In the genomic region with DNA sequence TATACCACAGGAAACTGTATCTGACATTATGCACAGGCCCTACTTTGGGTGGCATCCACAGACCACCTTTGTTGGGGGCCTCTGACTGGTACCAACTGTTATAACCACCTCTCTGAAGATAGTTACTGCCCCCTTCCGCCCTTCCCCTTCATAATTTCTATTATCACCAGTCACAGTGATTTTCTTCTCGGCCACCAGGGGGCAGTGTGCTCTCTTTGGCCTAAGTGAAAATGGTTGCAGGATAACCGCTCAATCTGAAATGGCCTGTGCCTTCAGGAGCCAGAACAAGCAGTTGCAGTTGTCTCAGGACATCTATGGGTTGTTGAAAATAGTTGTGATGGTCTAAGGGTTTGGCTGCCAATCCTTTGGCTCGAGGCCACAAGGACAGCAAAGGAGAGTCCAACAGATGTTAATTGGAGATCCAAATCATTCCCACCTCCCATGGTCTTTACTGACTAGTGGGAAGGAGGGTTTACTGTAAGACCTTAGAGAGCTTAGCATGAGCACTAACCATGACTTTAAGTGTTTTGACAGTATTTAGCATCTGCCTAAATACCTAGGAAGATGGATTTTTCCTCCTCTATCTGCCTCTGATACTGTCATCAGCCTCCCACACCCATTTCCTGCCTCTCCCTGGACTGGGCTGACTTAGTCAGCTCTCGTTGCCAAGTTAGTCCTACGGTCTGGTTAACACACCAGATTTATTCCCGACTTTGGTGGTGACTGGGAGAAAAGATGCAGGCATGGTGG, we compare ENCODE assay signal across 8 mouse cellular contexts. TPM values are rescaled to one million over a fixed set of nuclear protein-coding genes. Genes with fewer than 3 reads are reported as not detected.
DNase-seq lines count a peak whose midpoint lies in the region; ATAC-seq and TF ChIP-seq lines count a peak whose summit lies in the region.

No protein-coding gene starts in this region.

- no peaks in the 10 kb centered on the region for H3K36me3 ChIP-seq in forebrain, embryonic 11.5 days (ENCODE audit: control insufficient read depth, insufficient read depth, low read length)
- H3K36me3 ChIP-seq in forebrain, embryonic 16.5 days (ENCODE audit: control insufficient read depth, insufficient read depth): no peaks in the 10 kb centered on the region
- no peaks in the 10 kb centered on the region for H3K36me3 ChIP-seq in lung, postnatal 0 days (ENCODE audit: insufficient read depth, low read length)

- no peak for TF ChIP-seq EP300 in lung, postnatal 0 days (IDR thresholded peaks at IDR 0.05)

- TF ChIP-seq CTCF in lung, postnatal 0 days (IDR thresholded peaks at IDR 0.05): peak; percentile 96

- no peak overlapping the region for H3K4me2 ChIP-seq in forebrain, embryonic 11.5 days (ENCODE audit: low read depth, low read length, severe bottlenecking)
- H3K4me2 ChIP-seq in forebrain, embryonic 16.5 days (ENCODE audit: low read length): no peak overlapping the region
- no peak overlapping the region for H3K4me2 ChIP-seq in lung, postnatal 0 days (replicated peaks; ENCODE audit: low read depth, low read length)

- H3K27me3 ChIP-seq in forebrain, embryonic 11.5 days (ENCODE audit: control insufficient read depth, insufficient read depth, low read length): no peaks in the 10 kb centered on the region
- no peaks in the 10 kb centered on the region for H3K27me3 ChIP-seq in forebrain, embryonic 16.5 days (replicated peaks; ENCODE audit: control insufficient read depth, insufficient read depth, low read length)
- H3K27me3 ChIP-seq in lung, postnatal 0 days (replicated peaks; ENCODE audit: insufficient read depth, low read length): no peaks in the 10 kb centered on the region

- H3K9me3 ChIP-seq in forebrain, embryonic 11.5 days (ENCODE audit: control insufficient read depth, low read length): no peaks in the 10 kb centered on the region
- no peaks in the 10 kb centered on the region for H3K9me3 ChIP-seq in forebrain, embryonic 16.5 days (ENCODE audit: control insufficient read depth, low read length)
- no peaks in the 10 kb centered on the region for H3K9me3 ChIP-seq in lung, postnatal 0 days (ENCODE audit: low read length)

- WGBS in forebrain, embryonic 11.5 days: 32% methylated on average over 7 of the region's 7 CpGs
- 38% methylated on average over 7 of the region's 7 CpGs for WGBS in forebrain, embryonic 16.5 days
- 12% methylated on average over 7 of the region's 7 CpGs for WGBS in lung, postnatal 0 days

- DNase-seq in forebrain, embryonic 11.5 days (ENCODE audit: low spot score): peak; percentile 72
- peak; percentile 49 for DNase-seq in right cerebral cortex, postnatal 4 days
- DNase-seq in right cerebral cortex, postnatal 36 days (ENCODE audit: low spot score in 2 of 2): no peak
- peak; percentile 50 for DNase-seq in c-Kit-positive CD71-positive TER-119-negative erythroid progenitor cells, embryonic 14.5 days (ENCODE audit: low read depth)
- DNase-seq in lung, postnatal 0 days (ENCODE audit: low spot score): peak; percentile 89
- DNase-seq in thymus, postnatal 14 days: peak; percentile 64

- no peak overlapping the region for H3K27ac ChIP-seq in forebrain, embryonic 11.5 days (ENCODE audit: low read depth, low read length)
- H3K27ac ChIP-seq in forebrain, embryonic 16.5 days (ENCODE audit: low read length): no peak overlapping the region
- H3K27ac ChIP-seq in lung, postnatal 0 days (ENCODE audit: low read length): no peak overlapping the region

- 0 out of 2 replicates have a peak, but pooled peaks cover 1% of the 10 kb centered on the region for H3K4me1 ChIP-seq in forebrain, embryonic 11.5 days (replicated peaks; ENCODE audit: control insufficient read depth, insufficient read depth, low read length)
- peaks cover 4% of the 10 kb centered on the region for H3K4me1 ChIP-seq in forebrain, embryonic 16.5 days (replicated peaks; ENCODE audit: control insufficient read depth, insufficient read depth, low read length)
- H3K4me1 ChIP-seq in lung, postnatal 0 days (ENCODE audit: insufficient read depth, low read depth, low read length): peaks cover 4% of the 10 kb centered on the region; the same call in 1 of the 2 replicates

- H3K9ac ChIP-seq in forebrain, embryonic 11.5 days (ENCODE audit: low read length): no peak overlapping the region
- H3K9ac ChIP-seq in forebrain, embryonic 16.5 days (replicated peaks; ENCODE audit: low read depth, low read length): no peak overlapping the region
- H3K9ac ChIP-seq in lung, postnatal 0 days (replicated peaks; ENCODE audit: low read depth): no peak overlapping the region

- no peak for ATAC-seq in forebrain, embryonic 11.5 days (replicated peaks; ENCODE audit: low FRiP score)
- ATAC-seq in forebrain, embryonic 16.5 days: no peak
- ATAC-seq in granulocyte monocyte progenitor cell, adult 5-6 weeks (replicated peaks; ENCODE audit: poor library complexity, severe bottlenecking): peak; percentile 79
- no peak for ATAC-seq in lung, postnatal 0 days

- no peak overlapping the region for H3K4me3 ChIP-seq in forebrain, embryonic 11.5 days (ENCODE audit: low read depth, low read length)
- H3K4me3 ChIP-seq in forebrain, embryonic 16.5 days (replicated peaks; ENCODE audit: low read length): no peak overlapping the region
- H3K4me3 ChIP-seq in lung, postnatal 0 days (ENCODE audit: low read depth, low read length): no peak overlapping the region

RNA-seq across cellular contexts. Expression of a gene that starts 4.6 kb away (rescaled TPM):
- polyA plus RNA-seq in forebrain, embryonic 11.5 days (2014; fragmentation: Nextera tagmentation; extraction: Ambion mirVana): 6.3 and 6.7 TPM in 2 replicates
- polyA plus RNA-seq in forebrain, embryonic 16.5 days (2015; fragmentation: Nextera tagmentation; extraction: Ambion mirVana): 3.6 and 4.6 TPM in 2 replicates
- 7.4 TPM in 1 of 2 replicates, not detected in the other for total RNA-seq in granulocyte monocyte progenitor cell, adult 5-6 weeks (2014; fragmentation: Nextera tagmentation)
- 0.56 and 3.5 TPM in 2 replicates for total RNA-seq in granulocyte monocyte progenitor cell, adult 5-6 weeks (2017)
- 2.3 and 2.7 TPM in 2 replicates for polyA plus RNA-seq in lung, postnatal 0 days (2015; fragmentation: Nextera tagmentation; extraction: Ambion mirVana)

RNA-seq across cellular contexts. Expression of a gene that starts 4.9 kb away (rescaled TPM):
- 0.16 and 0.36 TPM in 2 replicates for polyA plus RNA-seq in forebrain, embryonic 11.5 days (2014; fragmentation: Nextera tagmentation; extraction: Ambion mirVana)
- polyA plus RNA-seq in forebrain, embryonic 16.5 days (2015; fragmentation: Nextera tagmentation; extraction: Ambion mirVana): 1.3 and 2.3 TPM in 2 replicates
- total RNA-seq in granulocyte monocyte progenitor cell, adult 5-6 weeks (2014; fragmentation: Nextera tagmentation): 0.28 TPM in 1 of 2 replicates, not detected in the other
- not detected in 2 replicates for total RNA-seq in granulocyte monocyte progenitor cell, adult 5-6 weeks (2017)
- polyA plus RNA-seq in lung, postnatal 0 days (2015; fragmentation: Nextera tagmentation; extraction: Ambion mirVana): 0.06 TPM in 1 of 2 replicates, not detected in the other

RNA-seq across cellular contexts. Expression of a gene that starts 40.1 kb away (rescaled TPM):
- polyA plus RNA-seq in forebrain, embryonic 11.5 days (2014; fragmentation: Nextera tagmentation; extraction: Ambion mirVana): 3.6 and 4.2 TPM in 2 replicates
- 5.9 and 7.7 TPM in 2 replicates for polyA plus RNA-seq in forebrain, embryonic 16.5 days (2015; fragmentation: Nextera tagmentation; extraction: Ambion mirVana)
- total RNA-seq in granulocyte monocyte progenitor cell, adult 5-6 weeks (2014; fragmentation: Nextera tagmentation): 5.1 and 5.7 TPM in 2 replicates
- 1.6 and 4.4 TPM in 2 replicates for total RNA-seq in granulocyte monocyte progenitor cell, adult 5-6 weeks (2017)
- 23.6 and 27.5 TPM in 2 replicates for polyA plus RNA-seq in lung, postnatal 0 days (2015; fragmentation: Nextera tagmentation; extraction: Ambion mirVana)

Comparison
In these comparisons a context has a peak if more than half of its experiments do, and no peak if none do; other contexts are left out.
1. DNase-seq: peak in forebrain, embryonic 11.5 days (single experiment), right cerebral cortex, postnatal 4 days (single experiment), c-Kit-positive CD71-positive TER-119-negative erythroid progenitor cells, embryonic 14.5 days (single experiment), lung, postnatal 0 days (single experiment) and thymus, postnatal 14 days (single experiment); none in right cerebral cortex, postnatal 36 days (0 of 2).